Mouse (Mus musculus): ENCODE measurements around the gene Znrf4.

GRCm38 (mm10) chr17:56554122-56554551 is 41.9 kb upstream of the Znrf4 start, which contains the start of gene Gm20219:
- TF ChIP-seq CTCF (IDR thresholded peaks at IDR 0.05; ENCODE audit: low read depth) = no peak
- no peak for TF ChIP-seq EP300 (IDR thresholded peaks at IDR 0.05; ENCODE audit: low read depth)

All from liver, embryonic 14.5 days (tissue).